Mouse (Mus musculus) olfactory bulb, adult 2 months (tissue): ENCODE data around the gene Vipas39.

Experiments
- CTCF ChIP-seq: fragments of 200-500 bp; IDR thresholded peaks from 2 replicates; pipeline ENCODE4 v1.5.1; 2012; ENCODE audit warnings: low read depth, mild to moderate bottlenecking, low read length, moderate library complexity; ENCODE audit not compliant: insufficient read depth
- POLR2A ChIP-seq: fragments of 200-500 bp; IDR thresholded peaks from 2 replicates; pipeline ENCODE4 v1.6.1; 2012; ENCODE audit warnings: mild to moderate bottlenecking, low read depth, low read length, moderate library complexity; ENCODE audit not compliant: insufficient read depth

- TF ChIP-seq CTCF (no peak), POLR2A (no peak)
These were observed 64.4 kb downstream of the Vipas39 start for GRCm38 (mm10) chr12:87201694-87202093.
